In genomic region chr3:108608906-108609305, GRCm38 (mm10) we compare ENCODE assay signal across 27 mouse cellular contexts. TPM values are rescaled to one million over a fixed set of nuclear protein-coding genes. Genes with fewer than 3 reads are reported as not detected.
A peak's percentile ranks its signal among the peaks of the same experiment; 100 is the strongest.
DNase-seq lines count a peak whose midpoint lies in the region; ATAC-seq and TF ChIP-seq lines count a peak whose summit lies in the region.
"Had no signal": no experiment of that assay in that cellular context is flagged by ENCODE, and none has a peak within 500 bp of the region (broad histone marks: within the 10 kb centered on the region; RNA-seq: fewer than 3 reads in every experiment).

No protein-coding gene starts in this region.

- CTCF ChIA-PET in Patski (lab: Charles Lee), result interaction anchor here (1.0 to 1.2 kb wide), 3 partner anchors 11 to 63 kb away, joined by 3 read pairs; no protein-coding TSS in a partner anchor

- peak; percentile 7 to 15 for DNase-seq in heart, postnatal 10 days
- no peak for DNase-seq in heart, adult 11 months
- DNase-seq in 416B (ENCODE audit: low read depth) (peak; percentile 24), Patski (ENCODE audit: low read depth, low spot score) (peak; percentile 30)
- no peak for DNase-seq in thymus, adult 18-20 months
- no peak for DNase-seq in kidney, postnatal 4 days
- DNase-seq: adrenal gland, postnatal 25 days; cerebellum, adult 11 months; cerebellum, adult 9-11 months; gastrocnemius, postnatal 10 days; kidney, adult 18-20 months; layer of hippocampus, adult 9-11 months; left cerebral cortex, postnatal 4 days; midbrain, embryonic 14.5 days; right cerebral cortex, adult 18-20 months; right cerebral cortex, postnatal 4 days; thymus, postnatal 4 days had no signal

- POLR2A ChIA-PET in Patski (lab: Charles Lee), result no interaction called here

- in situ Hi-C loops in Patski (cut with MboI; ENCODE audit: low pct_unique_long_range_greater_than_20kb), result no loop called here

- TF ChIP-seq CTCF in Patski (IDR thresholded peaks at IDR 0.05), result no peak

- no peaks in the 10 kb centered on the region for H3K27me3 ChIP-seq in Patski
- H3K27me3 ChIP-seq: heart, embryonic 13.5 days; hindbrain, embryonic 13.5 days; limb, embryonic 15.5 days; liver, embryonic 15.5 days; megakaryocyte, embryonic 14.5 days; neural tube, embryonic 12.5 days had no signal

- ATAC-seq in Patski, result peak; percentile 90
- peak; percentile 54 for ATAC-seq in megakaryocyte, adult 5-6 weeks (ENCODE audit: poor library complexity, severe bottlenecking)
- no peak for ATAC-seq in erythroid progenitor cell, adult 5-6 weeks (replicated peaks; ENCODE audit: low FRiP score, poor library complexity, severe bottlenecking)
- ATAC-seq: forebrain, embryonic 16.5 days; lung, postnatal 0 days had no signal

- intact Hi-C loops in heart, postnatal 10 days (cut with DNase I), result no loop called here

RNA-seq across cellular contexts. Expression of gene Wdr47, which starts 17.8 kb away (rescaled TPM):
- total RNA-seq in heart, postnatal 10 days (2021), result 1 to 10 TPM; 8.4 to 8.7 TPM
- 25.7 TPM for polyA plus RNA-seq in Patski (2021)
- 3.3 and 4.4 TPM in 2 replicates for total RNA-seq in megakaryocyte, adult 5-6 weeks (2015)
- total RNA-seq in megakaryocyte, adult 5-6 weeks (2017), result 8.1 and 8.7 TPM in 2 replicates
- total RNA-seq in erythroid progenitor cell, adult 5-6 weeks (2015; ENCODE audit: low replicate concordance), result 1.3 and 2.9 TPM in 2 replicates
- total RNA-seq in erythroid progenitor cell, adult 5-6 weeks (2017; ENCODE audit: low replicate concordance), result 2.7 TPM in 1 of 2 replicates, not detected in the other

RNA-seq across cellular contexts. Expression of gene Taf13, which starts 37.4 kb away (rescaled TPM):
- 10 to 100 TPM; 17.2 to 20.7 TPM for total RNA-seq in heart, postnatal 10 days (2021)
- 44.7 TPM for polyA plus RNA-seq in Patski (2021)
- total RNA-seq in megakaryocyte, adult 5-6 weeks (2015), result 32.1 and 32.6 TPM in 2 replicates
- total RNA-seq in megakaryocyte, adult 5-6 weeks (2017), result 36.8 and 37.7 TPM in 2 replicates
- 1.7 and 7.6 TPM in 2 replicates for total RNA-seq in erythroid progenitor cell, adult 5-6 weeks (2015; ENCODE audit: low replicate concordance)
- 4.1 and 5.1 TPM in 2 replicates for total RNA-seq in erythroid progenitor cell, adult 5-6 weeks (2017; ENCODE audit: low replicate concordance)

RNA-seq across cellular contexts. Expression of gene Clcc1, which starts 44.8 kb away (rescaled TPM):
- 10 to 100 TPM; 31.6 to 35.8 TPM for total RNA-seq in heart, postnatal 10 days (2021)
- 74.3 TPM for polyA plus RNA-seq in Patski (2021)
- total RNA-seq in megakaryocyte, adult 5-6 weeks (2015), result 30.6 and 36.6 TPM in 2 replicates
- total RNA-seq in megakaryocyte, adult 5-6 weeks (2017), result 68.9 and 74.7 TPM in 2 replicates
- 11.2 and 22.2 TPM in 2 replicates for total RNA-seq in erythroid progenitor cell, adult 5-6 weeks (2015; ENCODE audit: low replicate concordance)
- 57.4 and 62.3 TPM in 2 replicates for total RNA-seq in erythroid progenitor cell, adult 5-6 weeks (2017; ENCODE audit: low replicate concordance)

RNA-seq across cellular contexts. Expression of gene Tmem167b, which starts 46.6 kb away (rescaled TPM):
- 10 to 100 TPM; 31.3 to 32.7 TPM for total RNA-seq in heart, postnatal 10 days (2021)
- polyA plus RNA-seq in Patski (2021), result 82.3 TPM
- 16.5 and 18.2 TPM in 2 replicates for total RNA-seq in megakaryocyte, adult 5-6 weeks (2015)
- total RNA-seq in megakaryocyte, adult 5-6 weeks (2017), result 45.9 and 46.3 TPM in 2 replicates
- 9.7 and 13.0 TPM in 2 replicates for total RNA-seq in erythroid progenitor cell, adult 5-6 weeks (2015; ENCODE audit: low replicate concordance)
- 27.0 and 27.8 TPM in 2 replicates for total RNA-seq in erythroid progenitor cell, adult 5-6 weeks (2017; ENCODE audit: low replicate concordance)

Comparison
In these comparisons a context has a peak if more than half of its experiments do, and no peak if none do; other contexts are left out.
1. DNase-seq: peak in heart, postnatal 10 days (2 of 2), 416B (single experiment) and Patski (single experiment); none in heart, adult 11 months (single experiment), thymus, adult 18-20 months (0 of 2) and kidney, postnatal 4 days (0 of 2).